Comparison of ENCODE assay signal across 9 mouse cellular contexts in the genomic region with DNA sequence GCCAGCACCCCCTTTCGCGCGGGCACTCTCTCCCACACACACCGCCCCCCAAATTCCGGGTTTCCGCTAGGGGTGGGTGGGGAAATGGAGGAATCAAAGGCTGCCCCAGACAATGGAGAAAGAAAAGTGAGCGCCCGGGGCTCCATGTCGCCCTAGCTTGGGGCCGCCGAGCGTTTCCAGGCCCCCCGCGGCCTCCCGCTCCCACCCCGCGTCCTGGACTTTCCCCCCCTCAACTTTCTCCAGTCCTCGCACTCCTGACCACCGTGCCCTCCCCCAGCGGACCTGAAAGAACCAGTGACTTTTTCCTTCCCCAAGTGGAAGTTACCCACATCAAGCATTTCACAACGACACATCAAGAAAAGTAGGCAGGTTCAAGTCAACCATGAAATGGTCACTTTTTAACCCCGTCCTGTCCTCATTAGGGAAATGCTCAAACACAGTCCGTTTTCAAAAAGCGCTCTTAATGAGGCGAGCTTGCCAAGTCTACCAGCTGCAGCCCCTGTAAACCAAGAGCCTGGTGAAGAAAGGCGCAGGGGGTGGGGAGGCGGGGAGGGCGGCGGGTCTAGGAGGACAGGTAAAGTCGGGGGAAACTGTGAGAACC.
DNase-seq lines count a peak whose midpoint lies in the region; ATAC-seq lines count a peak whose summit lies in the region.
"Had no signal": no experiment of that assay in that cellular context is flagged by ENCODE, and none has a peak within 500 bp of the region (broad histone marks: within the 10 kb centered on the region; RNA-seq: fewer than 3 reads in every experiment).

No protein-coding gene starts in this region.

- DNase-seq in ES-CJ7 (ENCODE audit: low read depth, low spot score) = peak; percentile 57
- DNase-seq in spleen, adult 18-20 months = no peak

- WGBS in embryonic facial prominence, embryonic 12.5 days = 1% methylated on average over 27 of the region's 30 CpGs
- under 1% methylated on average over 26 of the region's 30 CpGs for WGBS in hindbrain, embryonic 13.5 days
- 1% methylated on average over 30 of the region's 30 CpGs for WGBS in limb, embryonic 13.5 days
- WGBS in midbrain, embryonic 16.5 days = under 1% methylated on average over 25 of the region's 30 CpGs

- H3K4me2 ChIP-seq in embryonic facial prominence, embryonic 12.5 days (replicated peaks) = peak overlapping the region; percentile 71
- peak overlapping the region; percentile 94 for H3K4me2 ChIP-seq in hindbrain, embryonic 13.5 days
- H3K4me2 ChIP-seq in limb, embryonic 13.5 days (replicated peaks) = peak overlapping the region; percentile 87
- H3K4me2 ChIP-seq in midbrain, embryonic 16.5 days (ENCODE audit: low read length) = peak overlapping the region; percentile 99

- H3K27ac ChIP-seq in embryonic facial prominence, embryonic 12.5 days = peak overlapping the region; percentile 100
- peak overlapping the region; percentile 99 for H3K27ac ChIP-seq in hindbrain, embryonic 13.5 days
- H3K27ac ChIP-seq in limb, embryonic 13.5 days = peak overlapping the region; percentile 100
- peak overlapping the region; percentile 97 for H3K27ac ChIP-seq in midbrain, embryonic 16.5 days (ENCODE audit: low read length)

- no peaks in the 10 kb centered on the region; the same call in 1 of the 2 replicates for H3K9me3 ChIP-seq in erythroblast, embryonic 14.5 days (ENCODE audit: control insufficient read depth, low read length)
- no peaks in the 10 kb centered on the region for H3K9me3 ChIP-seq in embryonic facial prominence, embryonic 12.5 days
- H3K9me3 ChIP-seq in hindbrain, embryonic 13.5 days = no peaks in the 10 kb centered on the region
- no peaks in the 10 kb centered on the region for H3K9me3 ChIP-seq in limb, embryonic 13.5 days
- no peaks in the 10 kb centered on the region for H3K9me3 ChIP-seq in midbrain, embryonic 16.5 days (replicated peaks; ENCODE audit: control insufficient read depth, low read length, poor library complexity, severe bottlenecking)

- peaks cover 97% of the 10 kb centered on the region for H3K27me3 ChIP-seq in erythroblast, embryonic 14.5 days (ENCODE audit: control insufficient read depth)
- H3K27me3 ChIP-seq in embryonic facial prominence, embryonic 12.5 days = no peaks in the 10 kb centered on the region
- peaks cover 5% of the 10 kb centered on the region; the same call in 1 of the 2 replicates for H3K27me3 ChIP-seq in hindbrain, embryonic 13.5 days
- H3K27me3 ChIP-seq in limb, embryonic 13.5 days = no peaks in the 10 kb centered on the region
- no peaks in the 10 kb centered on the region for H3K27me3 ChIP-seq in midbrain, embryonic 16.5 days (ENCODE audit: control insufficient read depth, insufficient read depth, low read depth, low read length)
- H3K27me3 ChIP-seq: CH12.LX had no signal

- H3K4me1 ChIP-seq in erythroblast, embryonic 14.5 days (ENCODE audit: control insufficient read depth) = no peaks in the 10 kb centered on the region; the same call in 1 of the 2 replicates
- peaks cover 39% of the 10 kb centered on the region for H3K4me1 ChIP-seq in embryonic facial prominence, embryonic 12.5 days
- peaks cover 31% of the 10 kb centered on the region for H3K4me1 ChIP-seq in hindbrain, embryonic 13.5 days (replicated peaks)
- peaks cover 43% of the 10 kb centered on the region for H3K4me1 ChIP-seq in limb, embryonic 13.5 days
- peaks cover 17% of the 10 kb centered on the region for H3K4me1 ChIP-seq in midbrain, embryonic 16.5 days (ENCODE audit: control insufficient read depth, insufficient read depth, low read length)

- H3K4me3 ChIP-seq in erythroblast, embryonic 14.5 days (replicated peaks) = peak overlapping the region; percentile 24
- peak overlapping the region; percentile 98 for H3K4me3 ChIP-seq in embryonic facial prominence, embryonic 12.5 days
- H3K4me3 ChIP-seq in hindbrain, embryonic 13.5 days = peak overlapping the region; percentile 84
- H3K4me3 ChIP-seq in limb, embryonic 13.5 days = peak overlapping the region; percentile 100
- peak overlapping the region; percentile 71 for H3K4me3 ChIP-seq in midbrain, embryonic 16.5 days (ENCODE audit: low read depth, low read length)

- H3K36me3 ChIP-seq in erythroblast, embryonic 14.5 days (ENCODE audit: control insufficient read depth) = no peaks in the 10 kb centered on the region
- no peaks in the 10 kb centered on the region for H3K36me3 ChIP-seq in embryonic facial prominence, embryonic 12.5 days
- H3K36me3 ChIP-seq in hindbrain, embryonic 13.5 days = no peaks in the 10 kb centered on the region
- H3K36me3 ChIP-seq in limb, embryonic 13.5 days = no peaks in the 10 kb centered on the region
- H3K36me3 ChIP-seq in midbrain, embryonic 16.5 days (ENCODE audit: control insufficient read depth, insufficient read depth, low read length) = no peaks in the 10 kb centered on the region

- ATAC-seq in erythroblast, adult 5-6 weeks (replicated peaks; ENCODE audit: low FRiP score, poor library complexity, severe bottlenecking) = no peak
- peak; percentile 59 for ATAC-seq in embryonic facial prominence, embryonic 12.5 days (ENCODE audit: insufficient number of reproducible peaks, insufficient read depth, low FRiP score, low TSS enrichment)
- ATAC-seq in hindbrain, embryonic 13.5 days (ENCODE audit: low FRiP score) = peak; percentile 70
- ATAC-seq in limb, embryonic 13.5 days (ENCODE audit: low FRiP score, low read depth) = peak; percentile 75
- peak; percentile 77 for ATAC-seq in midbrain, embryonic 16.5 days

- peak overlapping the region; percentile 100 for H3K9ac ChIP-seq in embryonic facial prominence, embryonic 12.5 days
- H3K9ac ChIP-seq in hindbrain, embryonic 13.5 days = peak overlapping the region; percentile 99
- H3K9ac ChIP-seq in limb, embryonic 13.5 days = peak overlapping the region; percentile 100
- peak overlapping the region; percentile 79 for H3K9ac ChIP-seq in midbrain, embryonic 16.5 days (ENCODE audit: low read depth, low read length)

Comparison
In these comparisons a context has a peak if more than half of its experiments do, and no peak if none do; other contexts are left out.
1. H3K4me3 ChIP-seq: peak in every context shown above with its lines; median percentile 100 in limb, embryonic 13.5 days; 98 in embryonic facial prominence, embryonic 12.5 days; 84 in hindbrain, embryonic 13.5 days; 71 in midbrain, embryonic 16.5 days; 24 in erythroblast, embryonic 14.5 days.